Mouse (Mus musculus) stomach, embryonic 16.5 days (tissue): Measurements from ENCODE around the gene Tmem181a. TPM values are rescaled to one million over a fixed set of nuclear protein-coding genes. Genes with fewer than 3 reads are reported as not detected.
A peak's percentile ranks its signal among the peaks of the same experiment; 100 is the strongest.
"Not testable (repeated sequence)": the region's sequence is repeated elsewhere in the genome, so short reads cannot be mapped to it uniquely, and the experiment has no call there.

Experiments used
- ATAC-seq: fragments of 200-750 bp; cut with Nextera tagmentation; 2 replicates; pipeline ENCODE4 v1.8.0; 2017; ENCODE audit warnings: moderate number of reproducible peaks, moderate TSS enrichment; ENCODE audit not compliant: insufficient read depth, low FRiP score
- H3K27ac ChIP-seq: fragments of 300-500 bp; sonication (generic); 2 replicates; pipeline ENCODE4 v1.5.1; 2014; ENCODE audit warnings: low read length
- H3K27me3 ChIP-seq: fragments of 300-500 bp; sonication (generic); 2 replicates; pipeline ENCODE4 v1.6.1; 2014; ENCODE audit warnings: low read length, control low read depth, mixed read lengths; ENCODE audit not compliant: control insufficient read depth, insufficient read depth
- H3K36me3 ChIP-seq: fragments of 300-500 bp; sonication (generic); 2 replicates; pipeline ENCODE4 v1.6.1; 2014; ENCODE audit warnings: low read length; ENCODE audit not compliant: control insufficient read depth, insufficient read depth
- H3K4me1 ChIP-seq: fragments of 300-500 bp; sonication (generic); 2 replicates; pipeline ENCODE4 v1.6.1; 2014; ENCODE audit warnings: low read length, control low read depth, mixed read lengths; ENCODE audit not compliant: control insufficient read depth, insufficient read depth
- H3K4me2 ChIP-seq: fragments of 300-500 bp; sonication (generic); 2 replicates; pipeline ENCODE4 v1.6.1; 2014; ENCODE audit warnings: low read depth, low read length, mixed read lengths
- H3K4me3 ChIP-seq: fragments of 300-500 bp; sonication (generic); replicated peaks from 2 replicates; pipeline ENCODE4 v1.5.1; 2014; ENCODE audit warnings: mild to moderate bottlenecking, low read length
- H3K9ac ChIP-seq: fragments of 300-500 bp; sonication (generic); 2 replicates; pipeline ENCODE4 v1.6.1; 2014; ENCODE audit warnings: low read length
- H3K9me3 ChIP-seq: fragments of 300-500 bp; sonication (generic); replicated peaks from 2 replicates; pipeline ENCODE4 v1.6.1; 2016; ENCODE audit warnings: low read length, control low read depth; ENCODE audit not compliant: control insufficient read depth
- WGBS: fragments of 180-500 bp; shearing (Covaris S2); extraction: QIAGEN DNeasy Blood & Tissue Kit; methylation state at CpG from one replicate; pipeline ENCODE4 v1.1.7; 2014; 5-methylcytosine and 5-hydroxymethylcytosine counted together
- polyA plus RNA-seq: library from polyadenylated mRNA; unstranded; fragments of >200 nt; fragmentation: Nextera tagmentation; extraction: Ambion mirVana; gene quantifications from 2 replicates; pipeline ENCODE4 v1.2.1, GENCODE M21; 2015

The Tmem181a gene
- polyA plus RNA-seq, 1 experiment from 2014 or later = 23.5 TPM

- not testable (repeated sequence) for H3K27ac ChIP-seq, H3K27me3 ChIP-seq, H3K36me3 ChIP-seq, H3K9ac ChIP-seq, ATAC-seq, H3K9me3 ChIP-seq, H3K4me1 ChIP-seq
- WGBS = 2% methylated on average over 35 of the region's 38 CpGs
- peak overlapping the region; percentile 59 for H3K4me2 ChIP-seq
- peak overlapping the region; percentile 43 for H3K4me3 ChIP-seq
Measured at GRCm38 (mm10) chr17:6316379-6317126, 59.9 kb downstream of the Tmem181a start.

GRCm38 (mm10) chr17:6317339-6317985 lies 60.8 kb downstream of the Tmem181a start, which contains the start of gene Dynlt1a:
Gene Dynlt1a (minus strand): TSS chr17:6317500.
- H3K4me3 ChIP-seq = peak within 1 kb of the TSS; percentile 43
- 10% methylated on average over 23 of the region's 23 CpGs for WGBS
- H3K36me3 ChIP-seq, H3K9me3 ChIP-seq, H3K27ac ChIP-seq, H3K27me3 ChIP-seq, H3K9ac ChIP-seq, H3K4me1 ChIP-seq: not testable (repeated sequence)
- H3K4me2 ChIP-seq = peak within 1 kb of the TSS; percentile 59
- ATAC-seq = peak; percentile 96

DNA sequence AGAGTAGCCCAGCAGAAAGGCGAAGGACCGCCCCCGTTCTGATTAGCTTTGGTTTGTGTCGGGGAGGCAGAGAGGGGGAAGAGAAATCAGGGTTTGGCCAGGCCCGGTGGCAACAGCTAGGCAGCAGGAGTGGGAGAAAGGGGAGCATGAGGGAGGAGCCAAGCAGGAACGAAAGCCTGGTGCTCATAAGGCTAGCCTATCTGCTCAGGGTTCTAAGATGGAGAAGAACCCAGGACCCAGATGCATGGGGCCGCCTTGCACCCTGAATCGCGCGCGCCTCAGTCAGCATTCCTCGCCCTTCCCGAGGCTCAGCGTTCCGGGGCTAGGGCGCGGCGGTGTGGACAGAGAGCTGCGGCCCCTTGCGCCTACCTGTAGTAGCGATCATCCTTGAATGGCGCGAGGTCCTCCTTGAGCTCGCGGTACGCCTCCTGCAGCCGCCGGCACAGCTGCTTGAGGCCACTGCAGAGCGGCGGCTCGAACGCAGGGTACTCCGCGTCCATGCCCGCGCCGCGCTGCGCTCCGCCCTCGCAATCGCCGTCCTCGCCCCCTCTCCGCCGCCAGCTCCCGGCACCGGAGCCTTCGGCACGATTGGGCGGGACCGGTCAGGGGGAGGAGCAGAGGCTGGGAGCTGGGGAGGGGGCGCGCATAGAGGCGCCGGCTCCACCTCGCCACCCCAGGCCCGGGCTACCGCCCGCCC lies 64.6 kb downstream of the Tmem181a start:
- not testable (repeated sequence) for H3K9ac ChIP-seq, H3K4me1 ChIP-seq, H3K4me3 ChIP-seq, H3K27ac ChIP-seq, H3K4me2 ChIP-seq, H3K9me3 ChIP-seq, H3K36me3 ChIP-seq, H3K27me3 ChIP-seq
- ATAC-seq = peak; percentile 12; the same call in 1 of the 2 replicates
- WGBS = 3% methylated on average over 3 of the region's 60 CpGs

GRCm38 (mm10) chr17:6321778-6322101 lies 65.1 kb downstream of the Tmem181a start:
- not testable (repeated sequence) for H3K4me3 ChIP-seq, H3K27me3 ChIP-seq, H3K9ac ChIP-seq, H3K27ac ChIP-seq, H3K9me3 ChIP-seq, H3K36me3 ChIP-seq, H3K4me2 ChIP-seq, H3K4me1 ChIP-seq
- no CpG with 5 or more reads among the region's 10 CpGs for WGBS
- peak; percentile 9; the same call in 1 of the 2 replicates for ATAC-seq

DNA sequence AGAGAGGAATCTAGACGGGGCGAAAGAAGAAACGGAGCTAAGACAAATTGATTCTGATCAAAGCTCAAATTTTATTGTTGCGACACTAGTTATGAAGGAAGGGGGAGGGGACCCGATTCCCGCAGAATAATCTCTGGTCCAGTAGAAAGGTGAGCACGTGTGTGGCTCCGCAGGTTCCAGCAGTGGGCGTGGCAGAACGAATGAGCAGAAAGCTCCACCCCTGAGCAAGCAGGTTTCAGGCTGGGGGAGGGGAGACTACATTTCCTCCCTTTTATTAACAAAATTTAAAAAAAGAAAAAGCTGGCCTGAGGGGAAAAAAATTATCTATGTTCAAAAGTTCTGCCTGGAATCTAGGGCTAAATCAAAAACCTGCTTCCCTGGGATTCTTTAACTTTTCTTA lies 68.4 kb downstream of the Tmem181a start:
- not testable (repeated sequence) for ATAC-seq

DNA sequence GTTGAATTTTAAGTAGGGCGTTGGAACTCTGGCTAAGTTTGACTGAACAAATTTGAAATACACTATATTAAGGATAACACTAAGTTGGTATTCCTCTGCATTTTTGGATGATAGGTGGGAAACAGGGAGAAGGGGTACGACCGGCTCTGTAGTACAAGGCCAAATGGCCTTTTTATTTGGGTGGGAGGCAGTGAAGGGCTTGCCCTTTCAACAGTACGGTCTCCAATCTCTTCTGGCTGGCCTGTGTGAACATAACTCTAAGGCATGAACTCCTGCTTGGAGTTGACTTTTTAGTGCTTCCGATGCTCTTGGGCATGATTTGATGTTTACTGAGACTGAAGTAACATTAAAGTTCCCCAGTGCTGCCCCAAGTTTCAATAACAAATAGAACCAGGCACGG lies 68.9 kb downstream of the Tmem181a start:
- H3K4me2 ChIP-seq, H3K27me3 ChIP-seq, H3K4me3 ChIP-seq, H3K9ac ChIP-seq, ATAC-seq, H3K36me3 ChIP-seq, H3K4me1 ChIP-seq, H3K27ac ChIP-seq, H3K9me3 ChIP-seq: not testable (repeated sequence)
- 68% methylated on average over 6 of the region's 6 CpGs for WGBS

More for the DNA sequence above, 68.4 kb downstream of the Tmem181a start:
- H3K4me1 ChIP-seq, H3K9ac ChIP-seq, H3K4me2 ChIP-seq, H3K4me3 ChIP-seq, H3K27me3 ChIP-seq, H3K27ac ChIP-seq, H3K36me3 ChIP-seq, H3K9me3 ChIP-seq: not testable (repeated sequence)
- WGBS = 52% methylated on average over 10 of the region's 10 CpGs

DNA sequence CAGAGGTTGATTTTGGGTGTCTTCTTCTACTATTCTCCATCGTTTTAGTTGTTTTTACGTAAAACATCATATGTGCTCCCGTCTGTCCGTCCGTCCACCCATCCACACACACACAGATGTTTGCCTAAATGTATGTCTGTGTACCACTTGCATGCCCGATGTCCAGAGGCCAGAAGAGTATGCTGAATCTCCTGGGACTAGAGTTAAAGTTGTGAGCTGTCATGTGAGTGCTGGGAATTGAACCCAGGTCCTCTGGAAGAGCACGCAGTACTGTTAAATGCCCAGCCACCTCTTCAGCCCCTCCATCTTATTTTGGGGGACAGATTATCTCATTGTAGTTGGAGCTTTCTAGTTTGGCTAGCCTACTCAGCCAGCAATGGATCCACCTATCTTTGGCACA lies 70.9 kb downstream of the Tmem181a start:
- not testable (repeated sequence) for H3K27ac ChIP-seq, H3K36me3 ChIP-seq, H3K4me3 ChIP-seq, H3K4me2 ChIP-seq, H3K9me3 ChIP-seq, H3K9ac ChIP-seq, ATAC-seq, H3K4me1 ChIP-seq, H3K27me3 ChIP-seq
- WGBS = 90% methylated on average over 7 of the region's 7 CpGs

DNA sequence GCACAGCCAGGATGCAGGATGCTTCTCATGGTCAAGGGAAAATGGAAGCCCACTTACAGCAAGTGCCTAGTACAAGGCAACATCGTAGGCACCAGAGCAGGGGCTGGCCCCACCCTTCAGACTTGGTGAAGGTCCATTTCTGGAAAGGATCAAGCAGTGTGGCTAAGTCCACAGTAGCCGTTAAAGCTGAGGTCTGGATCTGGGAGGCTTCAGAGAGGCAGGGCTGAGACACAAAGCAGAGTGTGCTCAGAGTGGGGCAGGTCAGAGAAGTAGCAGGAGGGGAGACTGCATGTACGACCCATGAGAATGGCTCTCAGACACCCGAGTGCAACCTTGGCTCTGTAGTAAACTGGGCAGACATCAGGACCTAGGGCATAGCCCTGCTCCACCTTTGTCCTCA lies 72.3 kb downstream of the Tmem181a start:
- not testable (repeated sequence) for H3K4me3 ChIP-seq, H3K9me3 ChIP-seq, H3K4me2 ChIP-seq, H3K9ac ChIP-seq, H3K4me1 ChIP-seq, H3K36me3 ChIP-seq, H3K27me3 ChIP-seq, H3K27ac ChIP-seq, ATAC-seq
- 80% methylated on average over 3 of the region's 4 CpGs for WGBS

DNA sequence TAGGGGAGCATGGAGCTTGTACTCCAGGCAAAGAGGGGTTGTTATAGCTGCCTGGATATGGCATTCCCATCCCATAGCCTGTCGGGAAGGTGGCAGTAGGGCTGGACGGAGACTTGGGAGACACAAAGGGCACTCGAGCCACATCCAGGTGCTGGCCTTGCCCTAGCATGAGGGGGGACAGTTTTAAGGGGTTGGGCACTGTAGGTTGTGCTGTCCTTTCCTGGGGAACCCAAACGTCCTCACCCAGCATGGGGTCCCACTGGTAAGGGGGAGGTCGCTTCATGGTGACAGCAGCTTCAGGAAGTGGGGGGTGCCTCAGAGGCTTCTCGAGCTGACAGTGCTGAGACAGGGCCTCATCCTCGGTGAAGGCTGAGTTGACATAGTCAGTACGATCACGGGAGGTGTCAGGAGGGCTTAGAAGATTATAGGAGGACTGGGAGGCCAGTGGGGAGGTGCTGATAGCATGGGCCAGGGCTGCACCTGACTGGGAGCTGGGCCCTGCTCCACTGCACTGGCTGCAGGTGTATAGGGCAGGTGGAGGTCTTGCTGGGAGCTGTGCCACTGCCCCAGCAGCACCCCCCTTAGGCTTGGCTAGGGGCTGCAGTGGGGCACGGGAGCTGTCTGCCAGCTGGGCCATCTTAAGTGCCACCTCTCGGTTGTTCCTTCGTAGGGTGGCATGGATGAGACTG lies 86.1 kb downstream of the Tmem181a start:
- H3K27ac ChIP-seq, H3K36me3 ChIP-seq, H3K27me3 ChIP-seq, H3K9ac ChIP-seq, H3K9me3 ChIP-seq, H3K4me1 ChIP-seq, H3K4me2 ChIP-seq, H3K4me3 ChIP-seq: not testable (repeated sequence)
- ATAC-seq = 0 out of 2 replicates have a peak, but pooled peaks have one; percentile 56
- no CpG with 5 or more reads among the region's 12 CpGs for WGBS
